In genomic region chr7:54835372-54835851, GRCm38 (mm10) we compare ENCODE assay signal across 9 mouse cellular contexts. TPM values are rescaled to one million over a fixed set of nuclear protein-coding genes. Genes with fewer than 3 reads are reported as not detected.
DNase-seq lines count a peak whose midpoint lies in the region; ATAC-seq lines count a peak whose summit lies in the region.
"Had no signal": no experiment of that assay in that cellular context is flagged by ENCODE, and none has a peak within 500 bp of the region (broad histone marks: within the 10 kb centered on the region; RNA-seq: fewer than 3 reads in every experiment).

Gene Luzp2, plus strand, starts transcription at chr7:54835498.

- peak; percentile 12 for DNase-seq in kidney, postnatal 10 days
- DNase-seq in kidney, postnatal 14 days = no peak
- peak; percentile 15 to 25 for DNase-seq in cerebellum, adult 18-20 months
- peak; percentile 73 for DNase-seq in forebrain, embryonic 14.5 days (ENCODE audit: low spot score)
- DNase-seq in layer of hippocampus, postnatal 14 days (ENCODE audit: low spot score in 2 of 2) = peak in 1 of 2 experiments; percentile 39
- DNase-seq in midbrain, embryonic 14.5 days = peak; percentile 78
- no peak for DNase-seq in lung, adult 18-20 months

- H3K4me3 ChIP-seq in forebrain, embryonic 14.5 days (ENCODE audit: low read depth, low read length) = peak within 1 kb of the TSS; percentile 50
- peak within 1 kb of the TSS; percentile 68 for H3K4me3 ChIP-seq in midbrain, embryonic 14.5 days (replicated peaks; ENCODE audit: low read depth, low read length)
- H3K4me3 ChIP-seq: liver, embryonic 15.5 days had no signal

- H3K4me2 ChIP-seq in forebrain, embryonic 14.5 days (ENCODE audit: low read length) = peak within 1 kb of the TSS; percentile 84
- H3K4me2 ChIP-seq in midbrain, embryonic 14.5 days (ENCODE audit: low read length) = peak within 1 kb of the TSS; percentile 70
- H3K4me2 ChIP-seq: liver, embryonic 15.5 days had no signal

- H3K36me3 ChIP-seq in forebrain, embryonic 14.5 days (ENCODE audit: control insufficient read depth, insufficient read depth, low read length) = no peaks in the 10 kb centered on the region
- no peaks in the 10 kb centered on the region for H3K36me3 ChIP-seq in midbrain, embryonic 14.5 days (ENCODE audit: control insufficient read depth, insufficient read depth, low read length)
- H3K36me3 ChIP-seq: liver, embryonic 15.5 days had no signal

- ATAC-seq in forebrain, embryonic 14.5 days = peak; percentile 77
- peak; percentile 84 for ATAC-seq in midbrain, embryonic 14.5 days (ENCODE audit: low FRiP score, low TSS enrichment)
- no peak for ATAC-seq in erythroid progenitor cell, adult 5-6 weeks (replicated peaks; ENCODE audit: low FRiP score, poor library complexity, severe bottlenecking)

- under 1% methylated on average over 22 of the region's 22 CpGs for WGBS in forebrain, embryonic 14.5 days
- under 1% methylated on average over 22 of the region's 22 CpGs for WGBS in midbrain, embryonic 14.5 days

- no peaks in the 10 kb centered on the region for H3K27me3 ChIP-seq in forebrain, embryonic 14.5 days (replicated peaks; ENCODE audit: control insufficient read depth, insufficient read depth, low read length)
- no peaks in the 10 kb centered on the region for H3K27me3 ChIP-seq in midbrain, embryonic 14.5 days (ENCODE audit: control insufficient read depth, insufficient read depth, low read length)

- peaks cover 3% of the 10 kb centered on the region; the same call in 1 of the 2 replicates for H3K4me1 ChIP-seq in forebrain, embryonic 14.5 days (ENCODE audit: control insufficient read depth, insufficient read depth, low read length)
- H3K4me1 ChIP-seq in midbrain, embryonic 14.5 days (ENCODE audit: control insufficient read depth, insufficient read depth, low read length) = peaks cover 4% of the 10 kb centered on the region; the same call in 1 of the 2 replicates
- H3K4me1 ChIP-seq: liver, embryonic 15.5 days had no signal

- no peaks in the 10 kb centered on the region for H3K9me3 ChIP-seq in forebrain, embryonic 14.5 days (replicated peaks; ENCODE audit: control insufficient read depth, low read length)
- H3K9me3 ChIP-seq in midbrain, embryonic 14.5 days (ENCODE audit: control insufficient read depth, low read length) = no peaks in the 10 kb centered on the region
- H3K9me3 ChIP-seq: liver, embryonic 15.5 days had no signal

- H3K27ac ChIP-seq in forebrain, embryonic 14.5 days (ENCODE audit: low read depth, low read length) = peak within 1 kb of the TSS; percentile 36; the same call in 1 of the 2 replicates
- peak within 1 kb of the TSS; percentile 81 for H3K27ac ChIP-seq in midbrain, embryonic 14.5 days (replicated peaks; ENCODE audit: low read depth, low read length)
- H3K27ac ChIP-seq: liver, embryonic 15.5 days had no signal

- peak within 1 kb of the TSS; percentile 77 for H3K9ac ChIP-seq in forebrain, embryonic 14.5 days (ENCODE audit: low read length)
- peak within 1 kb of the TSS; percentile 78 for H3K9ac ChIP-seq in midbrain, embryonic 14.5 days (replicated peaks; ENCODE audit: low read length)
- H3K9ac ChIP-seq: liver, embryonic 15.5 days had no signal

RNA-seq across cellular contexts. Expression of gene Luzp2, which starts in this region (rescaled TPM):
- 15.4 and 22.1 TPM in 2 replicates for polyA plus RNA-seq in forebrain, embryonic 14.5 days (2014; fragmentation: Nextera tagmentation; extraction: Ambion mirVana)
- total RNA-seq in layer of hippocampus, postnatal 14 days (2021) = 10 to 100 TPM; 61.5 to 65.2 TPM
- polyA plus RNA-seq in midbrain, embryonic 14.5 days (2014; fragmentation: Nextera tagmentation; extraction: Ambion mirVana) = 60.2 and 64.3 TPM in 2 replicates
- total RNA-seq in erythroid progenitor cell, adult 5-6 weeks (2015; ENCODE audit: low replicate concordance) = not detected in 2 replicates
- total RNA-seq in erythroid progenitor cell, adult 5-6 weeks (2017; ENCODE audit: low replicate concordance) = not detected in 2 replicates
- polyA plus RNA-seq: liver, embryonic 15.5 days had no signal

Comparison
In these comparisons a context has a peak if more than half of its experiments do, and no peak if none do; other contexts are left out.
1. RNA of gene Luzp2 (total RNA-seq): 61.5 to 65.2 TPM in layer of hippocampus, postnatal 14 days; not detected in erythroid progenitor cell, adult 5-6 weeks; every median in the first group is over 10 times any median in the second.
2. DNase-seq: peak in kidney, postnatal 10 days (single experiment), cerebellum, adult 18-20 months (2 of 2), forebrain, embryonic 14.5 days (single experiment) and midbrain, embryonic 14.5 days (single experiment); none in kidney, postnatal 14 days (single experiment) and lung, adult 18-20 months (0 of 2).